Mouse (Mus musculus) heart, postnatal 0 days (tissue): ENCODE measurements around the gene Mnt.

Experiments used
- CTCF ChIP-seq: IDR thresholded peaks from 2 replicates; pipeline ENCODE4 v1.5.1; 2016; ENCODE audit warnings: antibody characterized with exemption, control low read depth, low read depth
- EP300 ChIP-seq: IDR thresholded peaks from 2 replicates; pipeline ENCODE4 v1.6.1; 2016; ENCODE audit warnings: antibody characterized with exemption, low read depth

DNA sequence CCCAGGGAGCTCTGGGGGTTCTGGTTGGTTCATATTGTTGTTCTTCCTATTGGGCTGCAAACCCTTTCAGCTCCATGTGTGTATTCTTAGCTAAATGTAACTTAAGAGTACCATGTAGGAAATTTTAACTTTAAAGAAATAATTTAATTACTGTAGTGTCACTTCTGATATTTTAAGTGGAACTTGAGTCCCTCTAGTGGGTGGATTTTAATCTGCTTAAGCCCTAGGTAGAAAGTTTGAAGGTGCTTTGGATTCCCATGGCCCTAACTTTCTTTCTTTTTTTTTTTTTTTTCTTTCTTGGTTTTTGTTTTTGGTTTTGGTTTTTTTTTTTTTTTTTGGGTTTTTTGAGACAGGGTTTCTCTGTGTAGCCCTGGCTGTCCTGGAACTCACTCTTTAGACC lies 14.9 kb upstream of the Mnt start:
- TF ChIP-seq EP300 (no peak), CTCF (peak; percentile 34)
